Mouse (Mus musculus) heart, postnatal 25 days (tissue): Measurements from ENCODE around the gene Pde4c. TPM values are rescaled to one million over a fixed set of nuclear protein-coding genes. Genes with fewer than 3 reads are reported as not detected.

Source experiments
- DNase-seq: peaks from one replicate; pipeline ENCODE4 v3.0.0; 2022; ENCODE audit warnings: low spot score
- intact Hi-C: fragments of 180-260 bp; cut with DNase I; formaldehyde crosslinking; loops from one replicate; pipeline ENCODE4 v1.15.1; 2025
- total RNA-seq, 2 experiments: library from RNA; stranded (reverse); gene quantifications; 2 replicates each; pipeline ENCODE4 v1.2.3; 2021

Pde4c gene
- total RNA-seq, 2 experiments from 2014 or later: 2.5 to 3.7 TPM

DNA sequence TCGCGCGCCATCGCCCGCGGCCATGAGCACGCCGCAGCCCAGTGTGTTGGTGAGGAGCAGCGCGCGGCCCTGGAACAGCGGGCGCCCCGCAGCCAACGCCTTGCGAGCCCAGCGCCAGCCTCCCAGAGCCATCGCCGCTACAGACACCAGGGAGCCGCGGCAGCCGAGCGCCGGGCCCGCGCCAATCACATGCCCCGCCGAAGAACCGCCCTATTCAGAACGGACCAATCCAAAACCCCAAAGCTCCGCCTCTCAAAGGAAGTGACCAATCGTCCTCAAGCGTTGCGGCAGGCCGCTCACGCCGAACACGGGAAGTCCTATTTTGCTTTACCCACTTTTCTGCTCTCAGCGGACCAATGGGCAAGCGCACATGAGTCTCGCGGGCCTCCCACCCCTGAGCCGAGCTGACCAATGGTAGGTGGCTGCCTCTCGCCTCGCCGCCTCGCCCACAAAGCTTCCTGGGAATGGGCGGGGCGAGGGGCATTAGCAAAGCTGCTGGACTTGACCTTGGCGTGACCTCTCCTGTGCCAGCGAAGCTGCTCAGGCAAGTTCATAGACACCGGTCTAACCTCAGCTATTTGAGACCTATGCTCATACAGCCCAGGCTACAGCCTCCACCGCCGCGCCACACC, 37.4 kb downstream of the Pde4c start, which contains the start of gene Mpv17l2:
Mpv17l2 (minus strand) TSS at position 172 of the 632 bp plus-strand sequence.
- peak; percentile 96 for DNase-seq
- intact Hi-C loops: loop anchor here (10.0 kb wide), 1 partner anchor 226 kb away; the partner anchor contains the start of gene Ell

DNA sequence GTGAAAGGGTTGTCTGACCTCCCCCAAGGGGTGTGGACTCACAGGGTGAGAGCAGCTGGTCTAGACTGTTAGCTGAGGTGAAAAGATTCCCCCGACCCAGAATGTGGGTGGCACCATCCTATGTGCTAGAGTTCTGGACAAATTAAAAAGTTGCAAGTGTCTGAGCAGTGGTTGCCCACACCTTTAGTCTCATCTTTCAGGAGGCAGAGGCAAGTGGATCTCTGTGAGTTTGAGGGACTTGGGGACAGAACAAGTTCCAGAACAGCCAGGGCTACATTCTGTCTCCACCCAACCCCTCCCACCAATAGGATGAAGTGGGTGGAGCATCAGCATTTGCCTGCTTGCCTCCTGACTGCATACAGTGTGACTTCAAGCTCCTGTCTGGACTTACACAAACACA, 38.6 kb downstream of the Pde4c start:
- no peak for DNase-seq
- intact Hi-C loops: loop anchor here (10.0 kb wide), 1 partner anchor 227 kb away; the partner anchor contains the start of gene Ell

DNA sequence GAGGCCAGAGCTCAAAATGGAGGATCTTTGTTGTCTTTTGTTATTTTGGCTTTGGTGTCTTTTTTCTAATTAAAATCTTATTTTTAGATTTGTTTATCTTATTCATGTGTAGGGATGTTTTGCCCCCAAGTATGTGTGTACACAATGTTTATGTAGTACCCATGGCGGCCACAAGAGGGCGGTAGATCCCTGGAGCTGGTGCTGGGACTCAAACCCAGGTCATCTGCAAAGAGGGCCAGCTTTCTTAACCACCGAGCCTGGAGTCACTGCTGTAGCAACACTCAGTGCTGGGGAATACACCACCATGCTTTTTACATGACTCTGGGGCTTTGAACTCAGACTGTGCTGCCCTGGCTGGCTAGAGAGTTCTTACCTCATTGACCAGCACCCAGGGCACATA, 39.8 kb downstream of the Pde4c start:
- intact Hi-C loops: loop anchor here (10.0 kb wide), 1 partner anchor 229 kb away; the partner anchor contains the start of gene Ell
- DNase-seq: no peak

DNA sequence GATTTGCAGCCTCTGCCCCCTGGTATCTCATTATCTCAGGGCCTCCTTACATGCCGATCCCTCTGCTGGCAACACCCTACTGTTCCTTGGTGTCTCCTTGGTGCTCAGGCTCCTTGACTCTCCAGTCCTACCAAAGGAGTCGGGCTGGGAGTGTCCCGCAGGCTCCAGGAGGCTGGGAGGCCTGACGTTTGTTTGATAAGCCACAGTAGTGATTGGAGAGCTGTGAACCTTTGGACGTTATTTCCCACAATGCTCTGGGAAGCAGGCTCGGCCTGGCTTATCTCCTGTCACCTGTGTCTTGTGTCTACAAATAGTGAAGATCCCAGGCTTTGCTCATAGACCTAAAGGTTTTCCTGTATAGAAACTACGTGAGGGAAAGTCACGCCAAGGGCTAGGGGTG, 40.5 kb downstream of the Pde4c start:
- no peak for DNase-seq
- intact Hi-C loops: loop anchor here (10.0 kb wide), 1 partner anchor 229 kb away; the partner anchor contains the start of gene Ell

DNA sequence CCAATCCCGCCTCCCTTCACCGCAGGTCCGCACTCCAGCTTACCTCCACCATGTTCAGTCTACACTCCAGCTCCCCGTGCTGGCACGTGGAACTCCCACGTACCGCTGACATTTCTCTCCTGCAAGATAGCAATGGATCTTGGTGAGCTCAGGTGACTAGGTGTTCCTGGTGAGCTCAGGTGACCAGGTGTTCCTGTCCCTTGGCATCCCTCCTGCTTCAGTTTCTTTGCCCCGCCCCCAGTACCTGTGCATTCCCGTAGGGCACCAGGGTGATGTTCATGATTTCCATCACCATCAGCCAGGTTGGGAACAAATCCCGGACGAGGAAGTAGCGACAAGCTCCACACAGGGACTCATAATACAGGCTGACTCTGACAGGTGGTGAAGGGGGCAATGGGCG, 41.2 kb downstream of the Pde4c start:
- no peak for DNase-seq
- intact Hi-C loops: loop anchor here (5.0 to 10.0 kb wide), 2 partner anchors 78 to 230 kb away; partner anchors contain the start of gene Ell

DNA sequence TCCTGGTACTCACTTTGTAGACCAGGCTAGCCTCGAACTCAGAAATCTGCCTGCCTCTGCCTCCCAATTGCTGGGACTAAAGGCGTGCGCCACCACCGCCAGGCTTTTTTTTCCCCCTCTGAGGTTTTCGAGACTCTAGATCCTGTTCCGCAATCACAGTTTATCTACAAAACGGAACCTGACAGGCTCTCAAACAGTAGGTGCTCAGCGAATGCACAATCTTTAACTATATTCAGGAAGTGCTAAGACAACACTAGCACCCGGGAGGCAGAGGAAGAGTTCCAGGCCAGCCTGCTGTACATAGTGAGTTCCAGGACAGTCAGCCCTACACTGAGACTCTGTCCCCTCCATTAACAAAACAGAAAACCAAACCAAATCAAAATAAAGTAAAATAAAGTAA, 41.8 kb downstream of the Pde4c start:
- intact Hi-C loops: loop anchor here (5.0 to 10.0 kb wide), 2 partner anchors 77 to 231 kb away; partner anchors contain the start of gene Ell
- no peak for DNase-seq

DNA sequence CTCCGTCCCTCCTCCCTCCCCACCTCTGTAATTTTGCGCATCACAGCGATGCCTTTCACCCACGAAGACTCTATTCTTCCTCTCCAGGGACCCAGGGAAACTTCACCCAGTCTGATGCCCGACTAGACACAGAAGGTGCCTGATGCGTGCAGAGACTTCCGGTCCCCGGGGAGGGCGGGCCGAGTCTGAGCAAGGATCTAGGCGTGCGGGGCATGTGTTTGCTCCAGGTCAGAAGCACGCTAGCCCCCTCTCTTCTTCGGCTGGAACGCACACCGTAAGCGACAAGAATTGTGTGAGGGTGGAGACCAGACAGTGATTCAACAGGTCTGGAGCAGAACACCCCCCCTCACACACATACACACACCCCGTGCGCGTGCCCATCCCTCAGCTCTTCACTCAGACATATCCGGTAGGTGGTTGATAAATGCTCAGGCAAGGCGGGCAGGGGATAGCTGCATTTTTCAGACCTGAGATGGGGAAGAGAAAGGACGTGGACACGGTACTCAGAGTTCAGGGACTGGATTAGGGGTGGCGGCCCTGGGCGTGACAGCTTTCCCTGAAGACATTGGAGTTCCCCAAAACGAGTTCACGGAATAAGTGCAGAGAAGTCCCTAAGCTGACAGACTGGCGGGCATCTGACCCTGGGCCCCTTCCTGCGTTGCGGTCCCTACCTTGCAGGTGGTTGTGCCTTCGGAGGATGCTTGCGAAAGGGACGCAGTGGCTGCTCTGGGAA, 42.5 kb downstream of the Pde4c start:
- intact Hi-C loops: loop anchor here (5.0 to 10.0 kb wide), 2 partner anchors 76 to 231 kb away; partner anchors contain the start of gene Ell

DNA sequence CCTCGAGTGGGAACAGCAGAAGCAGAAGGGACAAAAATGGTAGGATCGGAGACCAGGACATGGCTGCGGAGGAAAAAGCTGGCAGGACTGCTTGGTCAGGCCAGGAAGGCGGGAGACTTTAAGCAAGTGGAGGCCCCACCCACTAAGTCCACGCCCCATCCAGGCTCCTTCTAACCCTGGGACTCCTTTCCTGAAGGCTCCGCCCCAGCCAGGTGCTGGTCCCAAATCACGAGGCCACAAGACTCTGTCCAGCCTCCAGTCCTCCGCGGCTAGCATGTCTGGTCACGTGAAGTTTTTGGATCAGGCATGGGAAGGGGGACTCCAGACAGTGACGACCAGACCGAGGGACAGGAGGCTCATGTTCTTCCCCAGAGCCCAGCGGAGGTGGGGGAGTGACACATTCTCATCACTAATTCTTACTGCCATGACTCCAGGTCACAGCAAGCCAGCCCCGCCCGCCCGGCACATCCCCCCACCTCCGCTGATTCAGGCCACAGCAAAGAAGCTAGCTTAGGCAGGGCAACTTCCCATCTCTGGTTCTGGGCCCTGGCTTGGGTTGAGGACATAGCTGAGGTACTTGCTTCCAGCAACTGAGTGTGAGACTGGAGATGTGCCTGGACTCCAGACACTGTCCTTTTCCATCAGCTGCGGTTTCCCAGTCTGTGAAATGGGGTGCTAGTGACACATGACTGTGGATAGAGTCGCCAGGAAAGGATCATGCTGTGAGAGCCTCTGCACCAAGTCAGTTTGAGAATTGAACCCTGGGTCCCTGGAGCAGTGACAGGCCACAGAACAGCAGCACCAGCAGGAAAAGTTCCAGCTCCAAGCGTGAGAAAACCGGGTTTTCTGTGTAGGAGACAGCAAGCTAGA, 43.3 kb downstream of the Pde4c start:
- DNase-seq: peak; percentile 66
- intact Hi-C loops: loop anchor here (5.0 to 10.0 kb wide), 2 partner anchors 75 to 232 kb away; partner anchors contain the start of gene Ell

More for the DNA sequence above, 42.5 kb downstream of the Pde4c start:
- DNase-seq: no peak

DNA sequence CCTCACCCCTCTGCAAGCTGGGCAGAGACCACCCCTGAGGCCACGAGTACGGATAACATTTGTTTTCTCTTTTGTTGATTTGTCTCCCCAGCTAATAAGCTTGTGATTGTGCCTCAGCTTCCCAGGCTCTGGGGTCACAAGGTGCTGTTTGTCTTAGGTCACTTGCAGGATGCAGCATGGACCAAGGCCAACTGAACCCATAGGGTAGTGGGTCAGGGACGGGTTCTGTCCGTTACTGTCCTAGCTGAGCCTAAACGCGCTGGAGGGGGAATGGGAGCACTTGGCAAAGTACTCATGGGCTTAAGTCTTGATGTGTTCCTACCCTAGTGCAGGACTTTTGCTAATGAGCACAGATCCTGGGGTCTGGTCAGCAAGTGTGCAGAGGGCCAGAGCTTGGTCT, 44.0 kb downstream of the Pde4c start:
- DNase-seq: no peak
- intact Hi-C loops: loop anchor here (5.0 to 10.0 kb wide), 2 partner anchors 75 to 233 kb away; partner anchors contain the start of gene Ell

DNA sequence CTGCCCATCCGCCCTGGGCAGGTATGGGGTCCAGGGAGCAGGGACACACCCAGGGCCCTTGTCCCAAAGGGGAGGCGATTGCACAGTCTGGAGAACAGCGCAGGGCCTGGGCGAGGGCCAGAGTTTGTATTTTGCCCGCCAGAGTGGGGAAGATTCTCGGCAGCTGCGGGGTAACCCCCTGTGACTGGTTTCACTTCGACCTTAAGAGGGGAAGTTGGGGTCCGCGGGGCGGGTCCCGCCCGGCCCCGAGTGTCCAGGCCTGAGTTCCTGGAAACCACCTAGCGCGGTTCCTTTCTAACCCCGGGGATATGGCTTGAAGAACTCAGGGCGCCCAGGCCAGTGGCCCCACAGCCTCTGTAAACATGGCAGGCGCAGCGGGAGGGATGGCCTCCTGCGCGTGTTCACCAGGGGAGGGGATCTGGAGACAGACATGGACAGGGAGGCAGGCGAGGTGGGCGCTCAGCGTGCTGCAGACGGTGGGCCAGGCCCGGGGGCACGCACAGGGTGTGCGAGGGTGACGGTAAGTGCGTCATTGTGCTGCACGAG, 44.8 kb downstream of the Pde4c start:
- intact Hi-C loops: loop anchor here (5.0 to 10.0 kb wide), 2 partner anchors 74 to 234 kb away; partner anchors contain the start of gene Ell
- no peak for DNase-seq

DNA sequence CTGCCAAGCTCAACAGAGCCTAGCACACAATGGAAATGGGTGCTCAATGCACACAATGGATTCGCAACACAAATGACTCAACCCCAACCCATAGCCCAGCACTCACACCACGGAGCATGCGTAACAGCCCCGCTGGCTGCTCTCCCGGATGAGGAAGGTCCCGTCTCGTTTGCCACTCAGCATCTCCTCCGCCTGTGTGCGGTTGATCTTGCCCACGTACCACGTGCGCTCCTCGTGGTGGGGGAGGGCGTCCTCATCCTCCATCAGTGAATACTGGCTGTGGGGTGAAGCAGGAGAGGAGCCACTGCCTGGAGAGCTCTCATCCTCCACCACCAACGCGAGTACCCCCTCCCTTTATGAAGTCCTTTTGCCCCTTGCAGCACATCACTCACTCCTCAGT, 45.4 kb downstream of the Pde4c start:
- intact Hi-C loops: loop anchor here (1.0 to 10.0 kb wide), 3 partner anchors 49 to 234 kb away; partner anchors contain the start of gene Ell
- DNase-seq: no peak

DNA sequence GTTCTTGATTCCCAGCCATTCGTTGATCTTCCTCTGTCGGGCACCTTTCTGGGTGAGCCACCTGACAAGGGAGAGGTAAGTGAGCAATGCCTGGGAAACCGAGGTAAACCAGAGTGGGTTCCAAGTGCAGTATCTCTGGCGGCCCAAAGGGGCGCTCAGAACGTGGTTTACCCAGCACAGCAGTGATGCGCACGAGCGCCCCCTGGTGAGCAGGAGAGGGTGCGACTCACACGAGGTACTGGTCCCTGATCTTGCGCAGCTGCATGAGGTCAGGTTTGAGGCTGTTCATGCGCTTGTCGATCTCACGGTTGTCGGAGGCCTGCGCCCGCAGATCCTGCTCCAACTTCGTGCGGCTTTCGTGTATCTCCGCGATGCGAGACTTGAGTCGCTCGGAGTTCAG, 45.8 kb downstream of the Pde4c start:
- intact Hi-C loops: loop anchor here (1.0 to 10.0 kb wide), 3 partner anchors 49 to 235 kb away; partner anchors contain the start of gene Ell
- DNase-seq: peak; percentile 80

DNA sequence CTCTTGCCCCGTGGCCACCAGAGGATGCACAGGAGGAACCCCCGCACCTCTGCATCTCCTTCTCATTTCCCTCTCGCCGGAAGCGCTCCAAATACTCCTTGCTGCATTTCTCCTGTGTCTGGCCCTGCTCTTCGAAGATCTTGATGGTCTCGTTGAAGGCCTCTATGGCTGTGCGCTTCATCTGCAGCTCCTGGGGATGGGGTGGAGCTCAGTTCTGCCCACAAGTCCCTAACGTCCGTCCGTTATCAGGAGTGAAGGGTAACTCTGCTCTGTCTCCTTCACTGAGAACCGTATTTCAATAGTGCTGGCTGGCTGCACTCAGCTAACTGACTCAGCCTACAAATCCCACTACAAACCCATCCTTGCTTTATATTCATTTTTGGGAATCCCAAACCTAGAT, 46.3 kb downstream of the Pde4c start:
- intact Hi-C loops: loop anchor here (1.0 to 10.0 kb wide), 3 partner anchors 50 to 235 kb away; partner anchors contain the start of gene Ell

DNA sequence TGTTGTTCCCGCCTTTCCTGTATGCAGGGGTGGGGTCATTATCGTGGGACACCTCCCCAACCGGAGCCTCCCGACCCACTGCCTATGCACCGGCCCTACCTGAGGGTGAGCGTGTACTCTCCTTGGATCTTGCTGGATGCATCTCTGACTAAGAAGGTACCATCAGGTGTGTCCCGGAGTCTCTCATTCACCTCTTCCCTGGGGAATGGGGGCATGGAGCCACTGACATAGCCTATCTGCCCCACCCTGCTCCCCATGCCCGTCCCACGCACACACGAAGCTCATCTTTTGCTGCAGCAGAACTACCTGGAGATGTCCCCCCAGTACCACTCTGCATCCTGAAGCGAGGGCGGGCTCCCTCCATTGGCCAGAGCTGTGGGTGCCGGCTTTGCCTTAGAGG, 47.2 kb downstream of the Pde4c start:
- DNase-seq: no peak
- intact Hi-C loops: no loop called here

More for the DNA sequence above, 46.3 kb downstream of the Pde4c start:
- no peak for DNase-seq

DNA sequence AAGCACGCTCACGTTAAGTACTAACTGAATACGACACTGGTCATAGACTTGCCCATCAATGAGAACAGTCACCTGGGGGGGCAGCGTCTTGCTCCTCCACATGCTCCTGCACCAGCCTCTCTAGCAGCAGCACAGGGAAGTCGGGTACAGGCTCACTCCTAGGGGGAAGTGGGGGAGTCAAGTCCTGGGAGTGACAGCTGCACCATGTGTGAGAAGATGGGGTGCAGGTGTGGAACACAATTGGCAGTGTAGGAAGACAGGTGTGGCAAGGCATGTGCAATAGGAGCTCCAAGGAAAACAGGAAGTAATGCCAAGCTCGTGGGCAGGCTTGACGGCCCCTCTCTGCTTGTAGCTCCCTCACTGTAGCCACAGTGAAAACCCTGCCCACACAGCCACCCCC, 47.7 kb downstream of the Pde4c start:
- no peak for DNase-seq
- intact Hi-C loops: no loop called here

DNA sequence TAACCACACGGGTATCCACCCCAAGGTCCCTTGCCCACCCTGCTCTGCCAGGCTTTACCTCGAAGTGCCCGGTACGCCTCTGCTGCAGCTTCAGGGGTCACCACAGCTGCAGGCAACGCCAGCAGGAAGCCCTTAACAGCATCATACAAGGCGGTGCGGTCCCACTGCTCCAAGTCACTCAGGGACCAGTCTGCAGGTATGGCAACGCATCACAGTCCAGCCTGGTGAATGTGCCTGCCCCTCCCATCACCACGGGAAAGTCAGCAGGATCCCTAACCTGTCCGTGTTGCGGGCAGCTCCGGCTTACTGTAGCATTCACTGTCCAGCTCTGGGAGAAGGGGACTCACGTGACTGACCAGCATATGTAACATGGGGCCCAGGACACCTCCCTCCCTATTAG, 48.6 kb downstream of the Pde4c start:
- no peak for DNase-seq
- intact Hi-C loops: no loop called here

DNA sequence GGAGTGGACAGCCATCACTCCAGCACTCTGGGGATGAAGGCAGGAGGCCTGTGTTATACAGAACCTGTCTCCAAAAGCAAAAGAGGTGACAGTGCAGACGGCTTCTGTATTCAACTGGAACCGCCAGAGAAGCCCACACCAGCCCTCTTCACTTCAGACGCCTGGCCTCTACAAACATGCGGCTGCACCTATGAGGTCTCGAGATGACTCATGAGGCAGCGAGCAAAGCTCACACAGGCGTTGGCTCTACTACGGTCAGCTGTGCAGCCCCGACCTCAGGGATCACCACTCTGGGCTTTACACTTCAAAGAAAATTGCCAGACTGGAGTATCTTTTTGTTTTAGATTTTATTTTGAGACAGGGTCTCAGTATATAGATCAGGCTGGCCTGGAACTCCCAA, 49.4 kb downstream of the Pde4c start:
- DNase-seq: no peak
- intact Hi-C loops: no loop called here

DNA sequence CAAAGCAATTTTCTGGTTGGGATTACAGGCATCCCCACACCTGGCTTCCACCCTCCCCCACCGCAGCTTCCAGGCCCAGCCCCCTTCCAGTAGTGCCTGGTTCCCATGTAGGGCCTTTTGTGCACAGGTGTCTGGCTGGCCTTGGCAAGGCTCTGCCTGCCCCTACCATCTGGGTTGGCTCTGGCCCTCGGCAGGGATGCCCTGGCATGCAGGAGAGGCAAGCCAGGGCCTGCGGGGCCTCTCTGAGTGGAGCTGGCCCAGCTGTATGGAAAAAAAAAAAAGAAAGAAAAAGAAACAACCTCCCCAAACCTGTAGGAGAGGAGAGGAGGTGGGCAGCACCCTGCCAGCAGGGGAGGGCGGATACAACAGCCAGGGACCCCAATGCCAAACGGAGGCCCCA, 49.9 kb downstream of the Pde4c start:
- no peak for DNase-seq
- intact Hi-C loops: no loop called here

DNA sequence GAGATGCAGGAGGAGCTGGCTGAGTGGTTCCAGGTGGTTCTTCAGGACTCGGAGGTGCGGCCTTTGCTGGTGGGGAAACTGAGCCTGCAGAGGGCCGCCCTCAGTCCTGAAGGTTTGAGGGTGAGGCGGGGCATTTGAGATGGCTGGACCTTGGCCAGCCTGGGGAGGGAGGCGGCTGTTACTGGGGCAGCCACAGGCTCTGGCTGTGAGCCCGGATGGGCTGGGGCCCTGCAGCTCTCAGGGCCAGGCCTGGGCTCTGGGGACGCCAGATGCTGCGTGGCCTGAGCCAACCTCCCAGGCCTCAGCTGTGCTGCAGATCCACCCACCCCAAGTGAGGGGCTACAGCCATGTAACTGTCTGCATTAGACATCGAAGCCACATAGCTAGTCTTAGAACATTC, 50.3 kb downstream of the Pde4c start:
- intact Hi-C loops: no loop called here
- DNase-seq: peak; percentile 87
